Mouse (Mus musculus) heart, adult 2 months (tissue): ENCODE results near the gene Morn3. TPM values are rescaled to one million over a fixed set of nuclear protein-coding genes. Genes with fewer than 3 reads are reported as not detected.
A peak's percentile ranks its signal among the peaks of the same experiment; 100 is the strongest.

ENCODE experiments used
- DNase-seq, 2 experiments: peaks; one replicate each; pipeline ENCODE4 v3.0.0; 2021
- H3K27ac ChIP-seq: fragments of 200-600 bp; 2 replicates; pipeline ENCODE4 v1.8.1; 2022
- H3K27me3 ChIP-seq: fragments of 200-500 bp; 2 replicates; pipeline ENCODE4 v1.6.1; 2012; ENCODE audit warnings: mild to moderate bottlenecking, low read length, inconsistent platforms, mixed read lengths; ENCODE audit not compliant: control insufficient read depth, insufficient read depth
- H3K36me3 ChIP-seq: fragments of 200-500 bp; 2 replicates; pipeline ENCODE4 v1.6.1; 2012; ENCODE audit warnings: low read length, inconsistent platforms; ENCODE audit not compliant: control insufficient read depth, insufficient read depth
- H3K4me1 ChIP-seq: fragments of 200-500 bp; 2 replicates; pipeline ENCODE4 v1.6.1; 2011; ENCODE audit warnings: low read length; ENCODE audit not compliant: control insufficient read depth, insufficient read depth
- H3K4me3 ChIP-seq: fragments of 200-600 bp; 2 replicates; pipeline ENCODE4 v1.8.1; 2022
- H3K79me2 ChIP-seq: fragments of 200-500 bp; replicated peaks from 2 replicates; pipeline ENCODE4 v1.6.1; 2012; ENCODE audit warnings: mild to moderate bottlenecking, inconsistent platforms, low read length, moderate library complexity, mixed read lengths; ENCODE audit not compliant: control insufficient read depth, insufficient read depth
- H3K9ac ChIP-seq: fragments of 200-500 bp; 2 replicates; pipeline ENCODE4 v1.6.1; 2012; ENCODE audit warnings: low read depth, mild to moderate bottlenecking, control low read depth, inconsistent platforms, low read length, mixed read lengths
- CTCF ChIP-seq: fragments of 200-600 bp; IDR thresholded peaks from 2 replicates; pipeline ENCODE4 v1.8.1; 2022; ENCODE audit warnings: antibody characterized with exemption, mild to moderate bottlenecking, moderate library complexity
- EP300 ChIP-seq: fragments of 200-500 bp; IDR thresholded peaks from 2 replicates; pipeline ENCODE4 v1.6.1; 2011; ENCODE audit warnings: low read depth, low read length, control low read depth; ENCODE audit not compliant: insufficient read depth
- POLR2A ChIP-seq: fragments of 200-500 bp; IDR thresholded peaks from 2 replicates; pipeline ENCODE4 v1.6.1; 2011; ENCODE audit warnings: mild to moderate bottlenecking, low read depth, low read length, control low read depth; ENCODE audit not compliant: insufficient read depth
- WGBS: fragments of 180-500 bp; shearing (Covaris S2); methylation state at CpG from one replicate; pipeline ENCODE4 v1.1.7; 2018; 5-methylcytosine and 5-hydroxymethylcytosine counted together
- intact Hi-C: fragments of 180-260 bp; cut with DNase I; formaldehyde crosslinking; loops from one replicate; pipeline ENCODE4 v1.15.1; 2025
- polyA plus RNA-seq: library from polyadenylated mRNA; depleted of rRNA; stranded (reverse); fragments of >200 nt; gene quantifications from 2 replicates; pipeline ENCODE4 v1.2.3, GENCODE M21; 2012; rRNA removed
- total RNA-seq, 2 experiments: library from RNA; stranded (reverse); gene quantifications; 2 replicates each; pipeline ENCODE4 v1.2.3; 2021

Morn3 gene
- total and polyA plus RNA-seq, 3 experiments, result not detected

DNA sequence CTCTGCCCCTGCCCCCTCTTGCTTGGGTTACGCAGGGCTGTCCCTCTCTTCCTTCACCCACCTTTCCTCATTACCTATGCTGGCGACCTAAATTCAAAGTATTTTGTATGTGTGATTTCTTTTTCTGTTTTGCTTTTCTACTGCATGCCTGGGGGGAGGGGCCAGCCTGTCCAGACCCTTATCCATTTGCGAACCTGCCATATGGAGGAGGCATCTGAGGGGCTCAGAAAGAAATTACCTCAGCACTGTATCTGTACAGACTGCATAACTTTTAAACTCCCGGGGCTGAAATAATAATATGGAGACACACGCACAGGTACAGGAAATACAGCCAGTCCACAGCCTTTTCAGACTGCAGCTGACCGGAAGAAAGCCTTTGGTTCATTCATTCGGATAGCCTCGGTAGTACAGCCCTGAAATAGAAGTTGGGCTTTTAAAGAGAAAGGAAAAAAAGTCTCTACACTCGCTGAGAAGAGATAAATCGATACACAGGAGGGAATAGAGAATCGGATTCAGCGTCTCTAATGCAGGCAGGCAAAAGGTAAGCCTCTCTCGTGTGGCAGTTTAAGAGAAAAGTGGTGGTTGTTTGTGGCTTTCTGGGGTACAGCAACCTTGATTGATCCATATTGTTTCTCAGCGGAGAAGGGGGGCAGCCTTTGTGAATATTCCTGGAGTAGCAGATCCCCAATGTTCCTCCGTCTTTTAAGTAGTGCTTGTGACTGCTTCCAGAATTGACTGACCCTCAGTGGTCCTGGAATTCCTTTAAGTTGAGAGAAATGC, 57.1 kb downstream of the Morn3 start, which contains the start of gene Kdm2b:
Gene Kdm2b (minus strand): TSS at position 273 of the 780 bp plus-strand sequence.
- Histone ChIP-seq H3K4me3 (peak within 1 kb of the TSS; percentile 62), H3K9ac (peak within 1 kb of the TSS; percentile 84), H3K79me2 (no peaks in the 10 kb centered on the region), H3K27ac (peak within 1 kb of the TSS; percentile 88), H3K27me3 (no peaks in the 10 kb centered on the region), H3K36me3 (no peaks in the 10 kb centered on the region), H3K4me1 (no peaks in the 10 kb centered on the region)
- whole genome bisulfite sequencing, result 10% methylated on average over 15 of the region's 15 CpGs
- no peak for DNase-seq
- TF ChIP-seq CTCF (no peak), EP300 (no peak), POLR2A (no peak)
- intact Hi-C loops, result loop anchor here (1.0 kb wide), 1 partner anchor 26 kb away; the partner anchor contains the start of gene Orai1

GRCm38 (mm10) chr5:122989001-122989525, 57.8 kb downstream of the Morn3 start:
- peak; percentile 85 to 86 for DNase-seq
- TF ChIP-seq POLR2A (peak; percentile 52; the same call in 1 of the 2 replicates), EP300 (no peak), CTCF (no peak)
- peak overlapping the region; percentile 84 for H3K9ac ChIP-seq
- no peaks in the 10 kb centered on the region for H3K79me2 ChIP-seq
- peak overlapping the region; percentile 62 for H3K4me3 ChIP-seq
- intact Hi-C loops, result loop anchor here (1.0 kb wide), 1 partner anchor 26 kb away; the partner anchor contains the start of gene Orai1
- no peaks in the 10 kb centered on the region for H3K36me3 ChIP-seq
- no peaks in the 10 kb centered on the region for H3K27me3 ChIP-seq
- no peaks in the 10 kb centered on the region for H3K4me1 ChIP-seq
- under 1% methylated on average over 32 of the region's 39 CpGs for WGBS
- H3K27ac ChIP-seq, result peak overlapping the region; percentile 88

DNA sequence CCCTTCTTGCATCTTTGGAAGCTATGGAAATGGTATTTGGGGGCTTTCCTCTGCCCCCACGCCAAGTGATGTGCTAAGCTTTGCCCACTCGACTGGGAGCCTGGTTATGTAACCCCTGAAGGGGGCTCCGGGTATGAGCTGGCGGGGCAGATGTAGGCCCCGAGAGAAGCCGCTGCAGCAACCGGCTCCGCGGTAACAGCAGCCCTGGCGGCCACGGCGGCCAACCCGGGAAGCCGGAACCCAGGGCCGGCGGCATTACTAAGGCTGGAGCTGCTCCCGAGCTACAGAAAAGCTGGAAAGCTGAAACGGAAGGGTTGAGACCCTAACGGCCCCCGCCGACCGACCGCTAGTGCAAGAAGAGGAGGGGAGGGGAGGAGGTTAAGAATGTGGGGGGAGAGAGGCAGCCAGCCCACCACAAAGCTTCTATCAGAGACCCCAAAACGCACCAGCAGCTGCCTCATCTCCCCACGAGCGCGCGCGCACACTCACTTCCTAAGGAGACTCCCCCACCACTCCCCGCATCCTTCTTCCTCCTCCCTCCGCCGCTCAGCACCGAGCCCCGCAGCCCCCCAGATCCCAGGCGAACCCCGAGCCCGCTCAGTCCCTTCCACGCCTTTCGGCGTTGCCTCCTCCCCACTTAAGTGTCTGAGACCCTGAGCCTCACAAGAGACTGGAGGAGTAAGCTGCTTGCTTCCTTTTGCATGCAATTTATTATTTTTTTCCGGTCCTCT, 58.6 kb downstream of the Morn3 start:
- intact Hi-C loops, result no loop called here
- no peak for TF ChIP-seq EP300
- 0 out of 2 replicates have a peak, but pooled peaks have one; percentile 38 for TF ChIP-seq POLR2A
- TF ChIP-seq CTCF, result peak; percentile 15; the same call in 1 of the 2 replicates
- Histone ChIP-seq H3K4me3 (peak overlapping the region; percentile 62), H3K27ac (peak overlapping the region; percentile 88), H3K4me1 (no peaks in the 10 kb centered on the region), H3K79me2 (no peaks in the 10 kb centered on the region), H3K9ac (peak overlapping the region; percentile 89), H3K36me3 (no peaks in the 10 kb centered on the region), H3K27me3 (no peaks in the 10 kb centered on the region)
- DNase-seq, result peak; percentile 64 to 74
- WGBS, result 1% methylated on average over 41 of the region's 41 CpGs

GRCm38 (mm10) chr5:122987211-122988020, 59.4 kb downstream of the Morn3 start:
- TF ChIP-seq CTCF (no peak), EP300 (no peak), POLR2A (no peak)
- no peaks in the 10 kb centered on the region for H3K36me3 ChIP-seq
- no peaks in the 10 kb centered on the region for H3K4me1 ChIP-seq
- peak; percentile 33 to 57 for DNase-seq
- H3K79me2 ChIP-seq, result no peaks in the 10 kb centered on the region
- H3K4me3 ChIP-seq, result peak overlapping the region; percentile 62
- 16% methylated on average over 39 of the region's 39 CpGs for WGBS
- peak overlapping the region; percentile 89 for H3K9ac ChIP-seq
- intact Hi-C loops, result no loop called here
- H3K27ac ChIP-seq, result peak overlapping the region; percentile 88; the same call in 1 of the 2 replicates
- no peaks in the 10 kb centered on the region for H3K27me3 ChIP-seq

DNA sequence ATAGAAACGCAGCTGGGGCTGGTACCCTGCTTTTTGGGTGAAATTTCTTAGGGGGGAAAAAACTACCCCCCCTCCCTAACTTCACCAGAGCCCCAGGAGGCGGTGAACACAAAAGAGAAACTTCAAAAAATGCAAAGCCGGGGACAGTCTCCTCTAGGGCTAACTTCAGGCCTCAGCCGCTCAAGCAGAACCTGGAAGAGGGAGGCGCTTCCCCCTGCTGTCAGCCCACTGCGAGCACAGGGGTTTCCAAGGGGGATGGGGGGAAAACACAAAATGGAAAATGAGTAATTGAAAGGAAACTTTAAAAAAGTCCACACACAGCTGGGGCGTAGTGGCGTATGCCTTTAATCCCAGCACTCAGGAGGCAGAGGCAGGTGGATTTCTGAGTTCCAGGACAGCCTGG, 60.7 kb downstream of the Morn3 start:
- Histone ChIP-seq H3K79me2 (no peaks in the 10 kb centered on the region), H3K9ac (no peak overlapping the region), H3K4me1 (no peaks in the 10 kb centered on the region), H3K36me3 (no peaks in the 10 kb centered on the region), H3K27ac (no peak overlapping the region), H3K4me3 (no peak overlapping the region), H3K27me3 (no peaks in the 10 kb centered on the region)
- intact Hi-C loops, result no loop called here
- 84% methylated on average over 8 of the region's 8 CpGs for WGBS
- DNase-seq, result no peak
- TF ChIP-seq EP300, result no peak
- no peak for TF ChIP-seq CTCF
- TF ChIP-seq POLR2A, result no peak

Other genes starting within 250 kb of the Morn3 start
- 100 to 1,000 TPM; 150 to 165 TPM for gene Anapc5, start 225.7 kb downstream of the Morn3 start, total RNA-seq
- 210 and 302 TPM in 2 replicates for gene Anapc5, start 225.7 kb downstream of the Morn3 start, polyA plus RNA-seq
- gene Rnf34, start 197.0 kb downstream of the Morn3 start, total RNA-seq, result 10 to 100 TPM; 26.1 to 33.3 TPM
- 10.5 and 21.8 TPM in 2 replicates for gene Rnf34, start 197.0 kb downstream of the Morn3 start, polyA plus RNA-seq
- 10 to 100 TPM; 12.5 to 14.6 TPM for gene Kdm2b, start 57.2 kb downstream of the Morn3 start, total RNA-seq
- gene Kdm2b, start 57.2 kb downstream of the Morn3 start, polyA plus RNA-seq, result 8.2 and 14.4 TPM in 2 replicates
- 10 to 100 TPM; 11.7 to 15.8 TPM for gene Orai1, start 31.9 kb downstream of the Morn3 start, total RNA-seq
- gene Orai1, start 31.9 kb downstream of the Morn3 start, polyA plus RNA-seq, result 39.0 and 42.8 TPM in 2 replicates
- 10 to 100 TPM in 1 of 2 experiments, 1 to 10 TPM in 1; 6.6 to 10.4 TPM for gene Tmem120b, start 21.4 kb upstream of the Morn3 start, total RNA-seq
- gene Tmem120b, start 21.4 kb upstream of the Morn3 start, polyA plus RNA-seq, result 10.3 and 10.5 TPM in 2 replicates
- under 1 TPM; 0.64 to 0.70 TPM for gene Rhof, start 85.7 kb upstream of the Morn3 start, total RNA-seq
- 1.6 and 2.3 TPM in 2 replicates for gene Rhof, start 85.7 kb upstream of the Morn3 start, polyA plus RNA-seq
- gene Setd1b, start 95.2 kb upstream of the Morn3 start, total RNA-seq, result 10 to 100 TPM; 12.9 to 19.4 TPM
- gene Setd1b, start 95.2 kb upstream of the Morn3 start, polyA plus RNA-seq, result 6.4 and 7.4 TPM in 2 replicates
- 10 to 100 TPM; 13.3 to 14.8 TPM for gene Psmd9, start 122.4 kb upstream of the Morn3 start, total RNA-seq
- gene Psmd9, start 122.4 kb upstream of the Morn3 start, polyA plus RNA-seq, result 16.4 and 20.4 TPM in 2 replicates
- not detected for gene Hpd, start 135.7 kb upstream of the Morn3 start, total RNA-seq
- gene Hpd, start 135.7 kb upstream of the Morn3 start, polyA plus RNA-seq, result 0.61 and 0.97 TPM in 2 replicates
- gene Wdr66, start 205.1 kb upstream of the Morn3 start, total RNA-seq, result under 1 TPM; 0.52 to 0.65 TPM
- 1.5 and 2.0 TPM in 2 replicates for gene Wdr66, start 205.1 kb upstream of the Morn3 start, polyA plus RNA-seq